Mouse (Mus musculus) stomach, adult 2 months (tissue): ENCODE results near the gene Myh4. TPM values are rescaled to one million over a fixed set of nuclear protein-coding genes. Genes with fewer than 3 reads are reported as not detected.

ENCODE experiments used
- polyA plus RNA-seq: library from polyadenylated mRNA; depleted of rRNA; stranded (reverse); fragments of >200 nt; gene quantifications from 2 replicates; pipeline ENCODE4 v1.2.3, GENCODE M21; 2012; rRNA removed

Myh4 gene
- 0.11 TPM in 1 of 2 replicates, not detected in the other for polyA plus RNA-seq

GRCm38 (mm10) chr11:67237481-67238079 lies at the start of gene Myh4:
Myh4 (plus strand) TSS chr11:67238029.

GRCm38 (mm10) chr11:67199752-67200151 lies 38.1 kb upstream of the Myh4 start, which contains the start of gene Myh1:
Myh1 (plus strand) TSS chr11:67200052.

GRCm38 (mm10) chr11:67276601-67277174 lies 38.9 kb downstream of the Myh4 start, which contains the start of gene Myh8:
Myh8 (plus strand) TSS chr11:67277124.

Other genes with a start within 250 kb of the Myh4 start
- gene Tmem220, start 212.9 kb upstream of the Myh4 start, polyA plus RNA-seq: 0.94 and 1.3 TPM in 2 replicates
- 1.6 and 2.5 TPM in 2 replicates for gene Adprm, start 185.4 kb upstream of the Myh4 start, polyA plus RNA-seq
- 4.2 and 4.3 TPM in 2 replicates for gene Sco1, start 185.4 kb upstream of the Myh4 start, polyA plus RNA-seq
- gene Myh3, start 159.7 kb upstream of the Myh4 start, polyA plus RNA-seq: 0.02 and 0.05 TPM in 2 replicates
- gene Myh2, start 67.0 kb upstream of the Myh4 start, polyA plus RNA-seq: 0.68 and 0.74 TPM in 2 replicates
- gene Myh1, start 38.0 kb upstream of the Myh4 start, polyA plus RNA-seq: 2.5 and 7.2 TPM in 2 replicates
- 1.9 and 7.5 TPM in 2 replicates for gene Myh8, start 39.1 kb downstream of the Myh4 start, polyA plus RNA-seq
- 0.09 TPM in 1 of 2 replicates, not detected in the other for gene Myh13, start 83.6 kb downstream of the Myh4 start, polyA plus RNA-seq
- gene Gas7, start 217.4 kb downstream of the Myh4 start, polyA plus RNA-seq: 3.3 and 3.9 TPM in 2 replicates